Mouse (Mus musculus) kidney, adult 2 months (tissue): ENCODE measurements around the gene Glb1l2. TPM values are rescaled to one million over a fixed set of nuclear protein-coding genes. Genes with fewer than 3 reads are reported as not detected.
A peak's percentile ranks its signal among the peaks of the same experiment; 100 is the strongest.

ENCODE experiments used
- DNase-seq: peaks from one replicate; pipeline ENCODE4 v3.0.0; 2021
- H3K27ac ChIP-seq: fragments of 200-500 bp; 2 replicates; pipeline ENCODE4 v1.5.1; 2012; ENCODE audit warnings: low read depth, low read length, control low read depth, inconsistent platforms; ENCODE audit not compliant: insufficient read depth
- H3K27me3 ChIP-seq: fragments of 200-500 bp; replicated peaks from 2 replicates; pipeline ENCODE4 v1.6.1; 2012; ENCODE audit warnings: mild to moderate bottlenecking, moderate library complexity, low read length, inconsistent platforms; ENCODE audit not compliant: control insufficient read depth, insufficient read depth
- H3K36me3 ChIP-seq: fragments of 200-500 bp; 2 replicates; pipeline ENCODE4 v1.6.1; 2012; ENCODE audit warnings: mild to moderate bottlenecking, moderate library complexity, low read length, inconsistent platforms; ENCODE audit not compliant: control insufficient read depth, insufficient read depth
- H3K4me1 ChIP-seq: fragments of 200-500 bp; 2 replicates; pipeline ENCODE4 v1.6.1; 2011; ENCODE audit warnings: low read length; ENCODE audit not compliant: control insufficient read depth, insufficient read depth
- H3K4me3 ChIP-seq: fragments of 200-500 bp; 2 replicates; pipeline ENCODE4 v1.5.1; 2011; ENCODE audit warnings: mild to moderate bottlenecking, low read depth, low read length, control low read depth; ENCODE audit not compliant: insufficient read depth
- CTCF ChIP-seq: fragments of 200-500 bp; conservative IDR thresholded peaks from 2 replicates; pipeline ENCODE4 v1.5.1; 2011; ENCODE audit warnings: low read depth, mild to moderate bottlenecking, control low read depth, low read length, moderate library complexity, mixed read lengths; ENCODE audit not compliant: insufficient read depth, insufficient read length
- POLR2A ChIP-seq: fragments of 200-500 bp; IDR thresholded peaks from one replicate; pipeline ENCODE4 v1.6.1; 2011; ENCODE audit warnings: low read depth, low read length, control low read depth
- WGBS: fragments of 180-500 bp; shearing (Covaris S2); methylation state at CpG from one replicate; pipeline ENCODE4 v1.1.7; 2018; 5-methylcytosine and 5-hydroxymethylcytosine counted together
- polyA plus RNA-seq: library from polyadenylated mRNA; depleted of rRNA; stranded (reverse); fragments of >200 nt; gene quantifications from 2 replicates; pipeline ENCODE4 v1.2.3, GENCODE M21; 2012; rRNA removed

Gene Glb1l2
- polyA plus RNA-seq, 1 experiment: 60.4 TPM

- Histone ChIP-seq H3K27me3 (no peaks in the 10 kb centered on the region; the same call in 1 of the 2 replicates), H3K27ac (no peak within 1 kb of the TSS), H3K4me1 (no peaks in the 10 kb centered on the region), H3K36me3 (no peaks in the 10 kb centered on the region), H3K4me3 (peak within 1 kb of the TSS; percentile 11; the same call in 1 of the 2 replicates)
- DNase-seq: no peak
- WGBS: 3% methylated on average over 65 of the region's 65 CpGs
- no peak for TF ChIP-seq CTCF
- no peak for TF ChIP-seq POLR2A
These were observed 72.9 kb downstream of the Glb1l2 start, which contains the start of gene B3gat1 for GRCm38 (mm10) chr9:26733206-26733891. TSS of gene B3gat1 (plus strand) at chr9:26733728.

- Histone ChIP-seq H3K4me1 (no peaks in the 10 kb centered on the region), H3K4me3 (no peak overlapping the region), H3K36me3 (no peaks in the 10 kb centered on the region), H3K27ac (no peak overlapping the region), H3K27me3 (no peaks in the 10 kb centered on the region)
- TF ChIP-seq CTCF (no peak), POLR2A (no peak)
- DNase-seq: no peak
- 72% methylated on average over 2 of the region's 2 CpGs for WGBS
These were observed 77.7 kb downstream of the Glb1l2 start for GRCm38 (mm10) chr9:26728556-26728955.

- H3K4me1 ChIP-seq: no peaks in the 10 kb centered on the region
- no peaks in the 10 kb centered on the region for H3K27me3 ChIP-seq
- WGBS: 50% methylated on average over 2 of the region's 2 CpGs
- peak; percentile 4 for DNase-seq
- TF ChIP-seq POLR2A: no peak
- TF ChIP-seq CTCF: no peak
- H3K36me3 ChIP-seq: no peaks in the 10 kb centered on the region
- H3K4me3 ChIP-seq: no peak overlapping the region
- no peak overlapping the region for H3K27ac ChIP-seq
These were observed 78.8 kb downstream of the Glb1l2 start for GRCm38 (mm10) chr9:26727445-26727844.

- DNase-seq: no peak
- H3K27ac ChIP-seq: no peak overlapping the region
- TF ChIP-seq POLR2A (no peak), CTCF (no peak)
- no peaks in the 10 kb centered on the region for H3K4me1 ChIP-seq
- H3K36me3 ChIP-seq: no peaks in the 10 kb centered on the region
- H3K4me3 ChIP-seq: no peak overlapping the region
- no peaks in the 10 kb centered on the region for H3K27me3 ChIP-seq
- WGBS: 91% methylated on average over 3 of the region's 3 CpGs
These were observed 80.6 kb downstream of the Glb1l2 start for GRCm38 (mm10) chr9:26725709-26726108.

GRCm38 (mm10) chr9:26721771-26722170, 84.5 kb downstream of the Glb1l2 start:
- no peak overlapping the region for H3K4me3 ChIP-seq
- 44% methylated on average over 7 of the region's 7 CpGs for WGBS
- H3K27ac ChIP-seq: no peak overlapping the region
- TF ChIP-seq CTCF (no peak), POLR2A (no peak)
- H3K4me1 ChIP-seq: no peaks in the 10 kb centered on the region
- H3K36me3 ChIP-seq: no peaks in the 10 kb centered on the region
- no peak for DNase-seq
- no peaks in the 10 kb centered on the region for H3K27me3 ChIP-seq

- WGBS: 40% methylated on average over 3 of the region's 3 CpGs
- TF ChIP-seq CTCF (no peak), POLR2A (no peak)
- Histone ChIP-seq H3K36me3 (no peaks in the 10 kb centered on the region), H3K4me3 (no peak overlapping the region), H3K27ac (no peak overlapping the region), H3K27me3 (no peaks in the 10 kb centered on the region), H3K4me1 (no peaks in the 10 kb centered on the region)
- no peak for DNase-seq
These were observed 87.9 kb downstream of the Glb1l2 start for GRCm38 (mm10) chr9:26718388-26718787.

Other genes starting within 250 kb of the Glb1l2 start
- 0.04 and 0.09 TPM in 2 replicates for gene B3gat1, start 72.7 kb downstream of the Glb1l2 start, polyA plus RNA-seq
- gene Glb1l3, start 54.4 kb upstream of the Glb1l2 start, polyA plus RNA-seq: not detected in 2 replicates
- gene Gm1110, start 116.6 kb upstream of the Glb1l2 start, polyA plus RNA-seq: not detected in 2 replicates
- gene Acad8, start 193.1 kb upstream of the Glb1l2 start, polyA plus RNA-seq: 49.1 and 57.0 TPM in 2 replicates
- 9.7 and 11.3 TPM in 2 replicates for gene Thyn1, start 193.2 kb upstream of the Glb1l2 start, polyA plus RNA-seq
- 21.6 and 25.6 TPM in 2 replicates for gene Vps26b, start 223.6 kb upstream of the Glb1l2 start, polyA plus RNA-seq
- 9.6 and 12.5 TPM in 2 replicates for gene Ncapd3, start 223.7 kb upstream of the Glb1l2 start, polyA plus RNA-seq